Mouse (Mus musculus): ENCODE results near the gene Msmp.

GRCm38 (mm10) chr4:43552437-43552836 is 31.9 kb downstream of the Msmp start:
- no peak for TF ChIP-seq CHD2 (IDR thresholded peaks at IDR 0.05; ENCODE audit: low read depth, low read length)
- no peak for TF ChIP-seq MAFK (IDR thresholded peaks at IDR 0.05; ENCODE audit: insufficient read depth, low read depth, low read length)
- no peak for TF ChIP-seq ZC3H11A (IDR thresholded peaks at IDR 0.05; ENCODE audit: borderline replicate concordance, low read depth, low read length)
- TF ChIP-seq ZNF384 (IDR thresholded peaks at IDR 0.05; ENCODE audit: low read depth, low read length) = no peak

Data from ES-E14 (cell line).